Mouse (Mus musculus): ENCODE data around the gene Maf.

Maf gene

GRCm38 (mm10) chr8:115707731-115708590, at the start of gene Maf:
Gene Maf, minus strand, starts transcription at chr8:115707794.
- DNase-seq (ENCODE audit: low read depth, low spot score) = peak; percentile 51

DNA sequence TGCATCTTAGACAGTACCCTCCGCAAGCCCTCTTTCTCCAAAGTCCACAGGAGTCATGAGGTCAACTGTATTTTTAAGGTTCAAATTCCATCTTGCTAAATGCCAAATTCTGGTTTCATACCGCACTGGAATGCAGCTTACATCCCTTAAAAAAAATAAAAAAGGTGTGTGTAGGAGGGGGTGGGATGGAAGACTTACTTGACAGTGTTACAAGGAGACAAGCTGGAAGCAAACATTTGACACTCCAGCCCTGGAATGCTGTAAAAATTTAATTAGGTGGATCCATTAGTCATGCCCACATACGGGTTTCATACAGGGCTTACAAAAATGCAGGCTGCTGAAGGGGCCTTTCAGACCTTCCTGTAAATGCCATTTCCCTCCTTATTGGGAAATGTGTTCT, 49.4 kb upstream of the Maf start:
- no peak for DNase-seq (ENCODE audit: low read depth, low spot score)

DNA sequence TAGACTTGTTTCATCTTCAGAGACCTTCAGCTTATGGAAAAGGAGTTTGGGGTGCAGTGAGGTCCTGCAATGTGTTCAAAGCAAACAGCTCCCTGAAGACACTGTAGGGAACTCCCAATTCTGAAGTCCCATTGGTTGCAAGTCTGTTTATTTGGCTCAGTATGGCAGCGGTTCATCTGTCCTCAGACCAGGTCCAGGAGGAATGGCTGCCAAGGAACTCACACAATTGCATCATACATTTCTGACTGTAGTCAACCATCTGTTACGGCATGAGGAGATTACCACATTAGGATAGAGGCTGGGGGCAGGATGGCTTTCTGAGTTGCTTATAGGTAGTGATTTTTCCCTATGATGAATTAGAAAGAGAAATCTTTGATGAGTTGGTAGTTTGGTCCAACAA, 48.4 kb upstream of the Maf start:
- DNase-seq (ENCODE audit: low read depth, low spot score) = no peak

DNA sequence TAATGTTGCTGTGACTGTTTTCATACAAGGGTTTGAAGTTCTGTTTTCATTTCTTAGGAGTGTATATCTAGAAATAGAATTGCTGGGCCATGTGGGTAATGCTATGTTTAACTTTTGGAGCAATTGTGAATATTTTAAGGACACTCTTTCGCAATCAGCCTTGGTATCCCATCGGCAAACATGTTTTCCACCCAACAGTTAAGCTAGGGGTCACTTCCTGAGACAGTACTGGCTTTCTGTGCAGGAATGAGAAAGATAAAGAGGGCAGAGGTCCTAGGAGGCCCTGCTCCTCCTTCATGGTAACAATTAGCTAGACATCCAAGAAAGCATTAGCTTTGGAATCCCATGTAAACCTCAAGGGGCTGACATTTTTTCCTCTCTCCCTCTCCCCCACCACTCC, 47.1 kb upstream of the Maf start:
- DNase-seq (ENCODE audit: low read depth, low spot score) = no peak

DNA sequence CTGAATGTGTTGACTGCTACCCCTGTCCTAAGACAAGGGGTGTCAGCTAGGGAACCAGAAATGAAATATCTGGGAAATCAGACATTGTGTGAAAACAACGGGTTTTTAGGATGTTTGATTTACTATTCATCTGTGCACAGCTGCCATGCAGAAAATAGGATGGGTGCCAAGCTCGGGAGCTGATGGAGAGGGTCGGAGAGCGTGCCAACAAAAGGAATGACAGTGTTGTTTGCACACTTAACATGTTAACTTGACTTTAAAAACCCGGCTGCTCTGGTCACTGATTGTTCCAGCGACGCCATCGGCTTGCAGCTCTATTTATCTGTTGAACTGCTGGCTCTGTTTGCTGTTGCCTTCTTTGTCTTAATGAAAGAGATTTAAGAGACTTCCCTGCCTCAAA, 46.2 kb upstream of the Maf start:
- no peak for DNase-seq (ENCODE audit: low read depth, low spot score)

- DNase-seq (ENCODE audit: low read depth, low spot score) = no peak
These were observed 39.8 kb upstream of the Maf start for GRCm38 (mm10) chr8:115747426-115747825.

GRCm38 (mm10) chr8:115745648-115746047, 38.1 kb upstream of the Maf start:
- no peak for DNase-seq (ENCODE audit: low read depth, low spot score)

- no peak for DNase-seq (ENCODE audit: low read depth, low spot score)
These were observed 35.8 kb upstream of the Maf start for GRCm38 (mm10) chr8:115743441-115743840.

- no peak for DNase-seq (ENCODE audit: low read depth, low spot score)
These were observed 35.1 kb upstream of the Maf start for GRCm38 (mm10) chr8:115742646-115743045.

DNA sequence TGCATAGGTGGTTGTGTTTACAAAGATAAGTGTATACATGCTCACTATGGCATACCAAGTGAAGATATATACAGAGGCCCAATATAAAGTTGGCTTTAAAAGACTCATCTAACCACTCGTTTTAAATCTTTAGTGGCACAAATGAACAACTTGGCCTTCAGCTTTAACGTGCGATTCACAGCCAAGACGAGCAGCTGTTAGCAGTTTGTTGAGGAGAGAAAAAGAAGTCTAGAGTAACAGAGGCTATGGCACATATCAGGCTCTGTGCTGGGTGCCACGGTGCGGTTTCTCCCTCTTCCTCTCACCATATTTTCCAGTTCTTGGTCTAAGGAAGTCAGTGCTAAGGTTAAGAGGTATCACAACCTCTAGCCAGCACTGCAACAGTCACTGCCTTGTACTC, 34.4 kb upstream of the Maf start:
- DNase-seq (ENCODE audit: low read depth, low spot score) = no peak

DNA sequence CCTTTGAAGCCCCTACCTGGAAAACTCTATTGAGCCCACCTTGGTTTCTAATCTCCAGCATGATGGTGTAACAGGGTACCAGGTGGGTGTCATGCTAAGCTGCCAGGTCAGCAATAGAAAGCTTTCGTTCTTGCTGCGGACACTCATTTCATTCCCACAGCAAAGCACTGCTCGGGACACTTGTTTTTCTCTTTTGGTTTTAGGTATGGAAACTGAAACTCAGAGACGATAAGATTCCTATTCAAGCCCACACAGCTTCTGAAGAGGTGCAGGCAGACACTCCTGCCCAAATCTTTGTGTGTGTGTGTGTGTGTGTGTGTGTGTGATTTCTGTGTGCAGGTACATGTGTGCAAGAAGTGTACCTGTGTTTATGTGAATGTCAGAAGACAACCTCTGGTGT, 32.2 kb upstream of the Maf start:
- no peak for DNase-seq (ENCODE audit: low read depth, low spot score)

- no peak for DNase-seq (ENCODE audit: low read depth, low spot score)
These were observed 24.8 kb upstream of the Maf start for GRCm38 (mm10) chr8:115732401-115732800.

GRCm38 (mm10) chr8:115726807-115727206, 19.2 kb upstream of the Maf start:
- DNase-seq (ENCODE audit: low read depth, low spot score) = no peak

GRCm38 (mm10) chr8:115726231-115726630, 18.6 kb upstream of the Maf start:
- no peak for DNase-seq (ENCODE audit: low read depth, low spot score)

GRCm38 (mm10) chr8:115719126-115719525, 11.5 kb upstream of the Maf start:
- no peak for DNase-seq (ENCODE audit: low read depth, low spot score)

DNA sequence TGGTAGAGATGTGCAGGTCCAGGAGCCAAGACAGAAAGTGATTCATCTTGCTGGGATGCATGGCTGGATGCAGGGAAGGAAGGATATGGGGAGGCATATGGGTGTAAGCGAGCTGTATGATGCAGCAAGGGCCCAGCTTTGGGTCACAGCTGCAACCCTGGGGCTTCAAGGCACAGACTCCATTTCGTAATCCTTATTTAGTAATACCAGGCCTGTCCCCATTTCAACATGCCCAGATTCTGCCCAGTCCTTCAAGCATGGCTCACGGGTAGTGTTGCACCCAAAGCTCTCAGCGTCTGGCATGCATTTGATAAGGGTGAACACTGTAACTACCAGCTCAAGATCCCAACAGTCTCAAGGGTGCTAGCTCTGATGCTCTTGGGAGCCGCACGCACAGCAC, 11.0 kb upstream of the Maf start:
- no peak for DNase-seq (ENCODE audit: low read depth, low spot score)

GRCm38 (mm10) chr8:115715262-115715661, 7.7 kb upstream of the Maf start:
- peak; percentile 31 for DNase-seq (ENCODE audit: low read depth, low spot score)

DNA sequence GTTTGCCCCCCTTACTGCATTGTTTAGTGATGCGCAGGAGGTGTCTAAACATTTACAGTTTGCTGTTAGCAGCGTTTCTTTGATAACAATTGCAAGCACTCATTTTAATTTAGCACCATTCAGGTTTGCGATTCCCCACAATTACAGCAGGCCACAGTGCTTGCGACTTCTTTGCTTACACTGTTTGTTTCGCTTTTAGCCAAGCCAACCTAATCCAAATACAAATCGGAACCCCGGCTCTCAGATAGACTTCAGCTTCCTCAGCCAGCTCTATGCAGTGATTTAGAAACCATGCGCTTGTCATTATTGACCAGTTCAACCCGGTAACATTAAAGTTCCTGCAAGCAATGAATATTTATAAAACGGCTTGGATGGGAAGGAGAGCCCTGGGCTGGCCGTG, 3.5 kb upstream of the Maf start:
- DNase-seq (ENCODE audit: low read depth, low spot score) = no peak

DNA sequence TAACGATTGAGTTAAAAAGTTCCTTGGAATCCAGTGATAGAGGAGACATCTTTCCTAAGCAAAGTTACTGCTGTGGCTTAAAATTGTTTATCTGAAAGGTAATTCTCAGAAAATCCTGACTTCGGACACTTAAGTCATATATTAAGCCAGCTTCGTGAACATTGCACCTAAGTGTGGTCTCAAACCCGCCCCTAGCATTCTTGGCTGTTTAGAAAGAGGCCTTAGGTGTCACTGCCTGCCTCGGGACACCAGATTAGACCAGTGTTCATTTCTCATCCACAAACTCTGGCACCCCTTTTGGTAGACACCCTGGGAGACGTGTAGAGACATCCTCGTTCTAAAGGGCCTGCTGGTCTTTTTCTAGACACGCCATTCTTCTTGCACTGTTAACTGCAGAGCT, 2.3 kb upstream of the Maf start:
- DNase-seq (ENCODE audit: low read depth, low spot score) = no peak

DNA sequence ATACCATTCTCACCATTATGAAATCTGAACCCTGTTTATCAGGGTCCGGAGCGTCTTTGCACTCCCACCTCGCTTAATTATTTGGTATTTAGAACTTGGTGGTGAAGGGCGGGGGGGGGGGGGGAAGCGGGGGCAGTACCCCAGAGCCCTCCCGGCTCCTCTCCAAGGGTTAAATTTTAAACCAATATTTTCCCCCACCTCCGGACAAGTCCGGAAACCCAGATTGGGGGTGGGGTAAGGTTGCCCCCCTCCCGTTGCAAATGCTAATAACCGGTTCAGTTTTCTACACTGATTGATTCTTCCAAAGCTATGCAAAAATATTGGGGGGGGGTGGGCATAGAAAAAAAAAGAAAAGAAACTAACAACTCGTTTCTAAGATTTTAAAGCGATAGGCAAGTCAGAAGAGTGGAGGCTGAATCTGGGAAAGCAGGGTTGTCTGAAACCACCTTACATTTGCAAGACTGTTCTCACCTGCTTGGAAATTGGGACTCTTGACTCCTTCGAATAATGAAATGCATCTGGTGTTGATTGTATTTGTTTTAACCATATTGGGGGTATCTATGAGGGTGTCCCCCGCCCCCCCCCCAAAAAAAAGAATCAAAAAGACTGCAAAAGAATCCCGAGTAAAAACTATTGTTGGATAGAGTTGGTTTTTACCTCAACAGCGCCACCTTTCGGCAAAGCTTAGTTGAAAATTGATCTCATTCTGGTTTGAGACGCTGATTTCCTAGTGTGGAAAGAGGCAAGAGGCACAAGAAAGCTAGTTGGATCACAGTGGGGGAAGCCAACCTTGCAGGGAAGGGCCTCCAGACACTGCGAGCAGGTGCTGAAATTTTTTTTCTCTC, 1.6 kb upstream of the Maf start:
- DNase-seq (ENCODE audit: low read depth, low spot score) = peak; percentile 67

DNA sequence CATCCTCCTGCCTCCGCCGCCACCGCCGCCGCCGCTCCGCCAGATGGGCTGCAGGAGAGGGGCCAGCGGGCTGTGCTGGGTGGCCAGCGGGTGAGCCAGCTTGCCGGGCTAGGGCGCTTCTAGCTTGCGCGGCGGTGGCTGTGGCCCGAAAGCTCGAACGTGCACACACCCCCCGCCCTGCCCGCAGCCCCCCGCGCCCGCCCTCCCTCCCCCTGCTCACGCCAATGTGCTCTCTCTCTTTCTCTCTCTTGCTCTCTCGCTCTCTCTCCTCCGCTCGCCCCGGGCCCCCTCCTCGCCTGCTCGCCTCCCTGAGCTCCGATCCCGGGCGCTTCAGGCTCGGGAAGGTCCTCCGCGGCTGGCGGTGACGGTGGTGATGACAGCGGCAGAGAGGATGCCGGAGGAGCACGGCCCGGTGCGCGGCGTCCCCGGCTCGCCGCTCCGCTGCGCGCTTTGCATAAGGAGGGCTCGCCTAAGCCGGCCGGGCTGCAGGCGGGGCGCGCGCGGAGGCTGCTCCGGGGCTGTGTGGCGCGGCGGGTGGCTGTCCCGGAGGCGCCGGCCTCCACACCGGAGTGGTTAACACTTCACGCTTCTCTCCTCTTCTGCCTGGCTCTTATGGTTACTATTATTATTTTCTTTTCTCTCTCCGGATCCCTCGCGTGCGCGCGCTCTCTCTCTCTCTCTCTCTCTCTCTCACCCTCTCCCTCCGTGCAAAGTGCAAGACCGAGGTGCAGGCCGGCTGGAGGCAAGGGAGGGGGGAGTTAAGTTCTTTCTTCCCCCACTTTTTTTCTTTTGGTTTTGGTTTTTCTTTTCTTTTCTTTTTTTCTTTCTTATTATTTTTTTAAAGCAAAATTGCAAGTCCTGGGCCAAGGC, 498 bp downstream of the Maf start:
- peak; percentile 79 for DNase-seq (ENCODE audit: low read depth, low spot score)

DNA sequence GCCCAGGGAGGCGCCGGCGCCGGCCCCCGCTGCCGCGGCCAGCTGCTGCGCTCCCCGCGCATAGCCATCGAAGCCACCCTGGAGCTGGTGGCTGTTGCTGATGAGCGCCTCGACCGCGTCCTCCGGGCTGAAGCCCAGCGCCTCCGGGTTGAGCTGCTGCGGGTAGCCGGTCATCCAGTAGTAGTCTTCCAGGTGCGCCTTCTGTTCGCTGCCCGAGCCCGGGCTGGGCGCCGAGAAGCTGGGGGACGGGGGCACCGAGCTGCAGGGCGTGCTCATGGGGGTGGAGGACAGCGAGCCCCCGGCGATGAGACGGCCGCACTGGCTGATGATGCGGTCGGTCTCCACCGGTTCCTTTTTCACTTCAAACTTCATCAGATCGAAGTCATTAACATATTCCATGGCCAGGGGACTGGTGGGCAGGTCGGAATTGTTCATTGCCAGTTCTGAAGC, 1.2 kb downstream of the Maf start:
- peak; percentile 49 for DNase-seq (ENCODE audit: low read depth, low spot score)
